Mouse (Mus musculus) erythroblast, embryonic 14.5 days (primary cell): ENCODE results near the gene Thada. TPM values are rescaled to one million over a fixed set of nuclear protein-coding genes. Genes with fewer than 3 reads are reported as not detected.

ENCODE experiments used
- H3K27me3 ChIP-seq: 2 replicates; pipeline ENCODE4 v1.6.1; 2012; ENCODE audit warnings: inconsistent platforms; ENCODE audit not compliant: control insufficient read depth
- H3K36me3 ChIP-seq: 2 replicates; pipeline ENCODE4 v1.6.1; 2012; ENCODE audit warnings: mild to moderate bottlenecking, inconsistent platforms; ENCODE audit not compliant: control insufficient read depth
- H3K4me1 ChIP-seq: 2 replicates; pipeline ENCODE4 v1.6.1; 2012; ENCODE audit warnings: inconsistent platforms; ENCODE audit not compliant: control insufficient read depth
- H3K4me3 ChIP-seq: replicated peaks from 2 replicates; pipeline ENCODE3; 2012; ENCODE audit warnings: moderate library complexity, mild to moderate bottlenecking, inconsistent platforms
- H3K9me3 ChIP-seq: 2 replicates; pipeline ENCODE4 v1.6.1; 2012; ENCODE audit warnings: low read length, inconsistent platforms, mixed read lengths; ENCODE audit not compliant: control insufficient read depth
- GATA1 ChIP-seq: IDR thresholded peaks from 2 replicates; pipeline ENCODE4 v1.6.1; 2012; ENCODE audit warnings: low read length, inconsistent platforms, mixed read lengths
- TAL1 ChIP-seq: IDR thresholded peaks from 3 replicates; pipeline ENCODE4 v1.6.1; 2012; ENCODE audit warnings: low read length, inconsistent platforms, mixed read lengths
- polyA plus RNA-seq: library from polyadenylated mRNA; stranded (reverse); fragments of >175 nt; gene quantifications from 2 replicates; pipeline ENCODE4 v1.2.3, GENCODE M21; 2012

Thada gene
- polyA plus RNA-seq, 1 experiment = 0.08 TPM

DNA sequence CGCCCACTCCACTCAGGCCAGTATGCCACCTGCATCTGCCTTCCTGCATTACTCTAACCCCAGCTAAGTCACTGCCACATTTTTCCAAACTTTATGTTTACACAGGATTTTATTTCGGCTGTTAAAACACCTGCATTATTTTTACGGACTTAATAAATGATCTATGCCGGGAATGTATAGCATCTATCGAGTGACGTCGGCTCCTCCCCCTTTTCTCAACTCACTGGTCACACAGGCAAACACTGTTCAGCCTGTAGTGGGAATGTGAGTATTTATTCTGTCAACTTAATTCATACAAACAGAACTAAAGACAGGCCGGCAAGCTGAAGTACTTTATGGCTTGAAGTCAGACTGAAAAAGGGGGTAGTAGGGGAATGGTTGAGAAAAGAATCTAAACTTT is 187.0 kb downstream of the Thada start:
- Histone ChIP-seq H3K27me3 (no peaks in the 10 kb centered on the region), H3K36me3 (peaks cover 2% of the 10 kb centered on the region; the same call in 1 of the 2 replicates), H3K4me1 (peaks cover 8% of the 10 kb centered on the region; the same call in 1 of the 2 replicates), H3K9me3 (no peaks in the 10 kb centered on the region), H3K4me3 (no peak overlapping the region)
- TF ChIP-seq TAL1 (no peak), GATA1 (no peak)

DNA sequence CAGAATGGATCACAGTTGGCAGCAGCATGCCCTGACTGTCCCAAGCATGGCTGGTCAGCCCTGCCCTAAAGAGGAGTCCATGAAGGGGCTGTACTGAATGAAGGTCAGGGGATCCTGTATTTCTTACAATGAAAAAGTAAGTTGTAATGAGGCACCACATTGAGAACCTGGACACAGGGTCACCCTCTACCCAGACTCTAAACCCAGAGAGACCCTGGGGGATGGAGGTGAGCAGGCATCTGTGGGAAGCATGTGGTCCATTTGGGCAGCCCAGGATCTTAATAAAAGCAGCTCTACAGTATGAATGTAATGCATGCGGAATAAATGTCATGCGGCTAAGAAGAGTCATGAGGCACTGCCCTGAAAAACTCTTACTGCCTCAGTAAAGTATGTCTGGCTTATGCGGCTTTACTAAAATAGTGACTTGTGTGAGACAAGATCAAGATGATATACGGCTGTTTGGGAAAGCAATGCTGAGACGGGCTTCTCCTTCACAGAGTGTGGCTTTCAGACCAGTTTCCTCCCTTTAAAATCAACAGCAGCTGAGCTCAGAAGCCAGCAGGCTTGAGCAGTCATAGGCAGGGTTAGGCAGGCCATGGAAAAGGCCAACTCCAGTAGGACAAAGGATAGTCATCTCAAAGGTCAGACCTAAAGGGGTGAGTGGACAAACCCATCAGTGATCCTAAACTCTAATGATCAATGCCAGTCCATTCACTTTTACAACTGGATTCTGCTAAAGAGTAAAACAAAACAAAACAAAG is 187.6 kb downstream of the Thada start:
- no peaks in the 10 kb centered on the region for H3K27me3 ChIP-seq
- no peak overlapping the region for H3K4me3 ChIP-seq
- peaks cover 8% of the 10 kb centered on the region; the same call in 1 of the 2 replicates for H3K4me1 ChIP-seq
- no peaks in the 10 kb centered on the region for H3K9me3 ChIP-seq
- H3K36me3 ChIP-seq = no peaks in the 10 kb centered on the region; the same call in 1 of the 2 replicates
- TF ChIP-seq TAL1 (no peak), GATA1 (no peak)

- no peaks in the 10 kb centered on the region for H3K9me3 ChIP-seq
- no peaks in the 10 kb centered on the region for H3K27me3 ChIP-seq
- peaks cover 8% of the 10 kb centered on the region for H3K4me1 ChIP-seq
- no peak overlapping the region for H3K4me3 ChIP-seq
- TF ChIP-seq TAL1 = no peak
- no peak for TF ChIP-seq GATA1
- peaks cover 11% of the 10 kb centered on the region for H3K36me3 ChIP-seq
Measured at GRCm38 (mm10) chr17:84274999-84275398, 191.0 kb downstream of the Thada start.

- H3K4me1 ChIP-seq = peaks cover 8% of the 10 kb centered on the region
- peaks cover 13% of the 10 kb centered on the region for H3K36me3 ChIP-seq
- no peak overlapping the region for H3K4me3 ChIP-seq
- no peaks in the 10 kb centered on the region for H3K9me3 ChIP-seq
- no peak for TF ChIP-seq GATA1
- no peak for TF ChIP-seq TAL1
- H3K27me3 ChIP-seq = no peaks in the 10 kb centered on the region
Measured at GRCm38 (mm10) chr17:84274163-84274562, 191.8 kb downstream of the Thada start.

DNA sequence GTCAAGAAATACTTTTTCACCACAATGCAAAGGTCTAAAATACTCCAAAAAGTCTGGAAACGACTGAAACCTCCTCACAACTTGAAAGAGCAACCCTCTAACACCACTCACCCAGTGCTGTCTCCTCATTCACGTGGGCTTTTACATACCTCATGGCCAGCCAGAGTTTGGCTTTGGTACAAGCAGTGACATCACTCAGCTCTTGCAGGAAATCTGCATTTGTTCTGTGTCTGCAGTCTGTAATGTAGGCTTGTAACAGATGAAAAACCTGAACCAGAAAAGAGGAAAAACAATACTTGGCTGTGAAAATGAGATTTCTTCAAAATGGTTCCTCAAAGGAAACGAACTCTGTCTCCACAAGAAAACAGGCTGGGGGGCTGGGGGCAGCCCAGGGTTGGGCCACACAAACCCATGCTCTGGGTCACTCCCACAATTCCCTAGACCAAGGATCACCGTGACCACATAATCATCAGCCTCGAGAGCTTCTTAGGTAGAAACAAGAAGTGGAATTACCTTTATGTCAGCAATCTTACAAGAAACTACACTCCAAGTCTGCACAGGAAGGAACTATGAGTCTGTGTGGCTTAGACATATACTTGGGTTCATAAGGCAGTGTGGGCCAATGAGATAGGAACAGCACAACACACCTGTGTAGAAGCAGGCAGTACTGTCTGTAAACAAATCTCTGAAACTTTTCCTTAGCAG is 193.3 kb downstream of the Thada start:
- Histone ChIP-seq H3K4me1 (peaks cover 8% of the 10 kb centered on the region), H3K27me3 (no peaks in the 10 kb centered on the region), H3K36me3 (peaks cover 17% of the 10 kb centered on the region), H3K9me3 (no peaks in the 10 kb centered on the region), H3K4me3 (no peak overlapping the region)
- TF ChIP-seq GATA1 (no peak), TAL1 (no peak)

GRCm38 (mm10) chr17:84271566-84272202 is 194.3 kb downstream of the Thada start:
- no peak for TF ChIP-seq GATA1
- no peak for TF ChIP-seq TAL1
- Histone ChIP-seq H3K4me1 (peaks cover 11% of the 10 kb centered on the region), H3K4me3 (no peak overlapping the region), H3K36me3 (peaks cover 17% of the 10 kb centered on the region), H3K9me3 (no peaks in the 10 kb centered on the region), H3K27me3 (no peaks in the 10 kb centered on the region)

DNA sequence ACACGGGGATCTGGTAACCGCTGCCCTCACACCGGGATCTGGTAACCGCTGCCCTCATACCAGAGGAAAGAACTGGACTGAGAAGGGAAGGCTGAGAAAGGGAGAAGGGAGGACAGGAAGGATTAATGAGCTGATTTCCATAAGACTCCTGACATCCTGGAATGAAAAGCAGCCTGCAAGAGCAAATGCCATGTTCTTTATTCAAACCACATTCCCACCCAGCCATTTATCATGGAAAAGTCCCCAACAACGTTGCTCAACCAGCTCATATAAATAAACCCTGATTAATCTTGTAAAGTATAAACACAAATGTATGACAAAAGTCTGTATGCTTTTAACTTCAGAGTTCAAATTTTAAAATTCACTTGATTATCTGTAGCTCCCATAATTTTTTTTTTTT is 196.3 kb downstream of the Thada start:
- no peaks in the 10 kb centered on the region for H3K9me3 ChIP-seq
- H3K4me3 ChIP-seq = no peak overlapping the region
- no peaks in the 10 kb centered on the region for H3K27me3 ChIP-seq
- peaks cover 17% of the 10 kb centered on the region for H3K36me3 ChIP-seq
- TF ChIP-seq GATA1 = no peak
- no peak for TF ChIP-seq TAL1
- peaks cover 24% of the 10 kb centered on the region for H3K4me1 ChIP-seq

GRCm38 (mm10) chr17:84268450-84268849 is 197.6 kb downstream of the Thada start:
- no peak for TF ChIP-seq GATA1
- TF ChIP-seq TAL1 = no peak
- Histone ChIP-seq H3K4me1 (peaks cover 35% of the 10 kb centered on the region), H3K4me3 (no peak overlapping the region), H3K9me3 (no peaks in the 10 kb centered on the region), H3K27me3 (no peaks in the 10 kb centered on the region), H3K36me3 (peaks cover 17% of the 10 kb centered on the region)
